Mouse (Mus musculus) retina, adult 2 months (tissue): ENCODE measurements at regions not wholly inside any gene's neighbourhood (a gene's known extent, or its start where the extent isn't known, plus 50 kb on each side); places are given as distances from the start of the nearest gene placed in this dataset.

Experiments
- DNase-seq: peaks from one replicate; pipeline ENCODE4 v3.0.0-alpha.2; 2012; ENCODE audit warnings: low read depth, low spot score

DNA sequence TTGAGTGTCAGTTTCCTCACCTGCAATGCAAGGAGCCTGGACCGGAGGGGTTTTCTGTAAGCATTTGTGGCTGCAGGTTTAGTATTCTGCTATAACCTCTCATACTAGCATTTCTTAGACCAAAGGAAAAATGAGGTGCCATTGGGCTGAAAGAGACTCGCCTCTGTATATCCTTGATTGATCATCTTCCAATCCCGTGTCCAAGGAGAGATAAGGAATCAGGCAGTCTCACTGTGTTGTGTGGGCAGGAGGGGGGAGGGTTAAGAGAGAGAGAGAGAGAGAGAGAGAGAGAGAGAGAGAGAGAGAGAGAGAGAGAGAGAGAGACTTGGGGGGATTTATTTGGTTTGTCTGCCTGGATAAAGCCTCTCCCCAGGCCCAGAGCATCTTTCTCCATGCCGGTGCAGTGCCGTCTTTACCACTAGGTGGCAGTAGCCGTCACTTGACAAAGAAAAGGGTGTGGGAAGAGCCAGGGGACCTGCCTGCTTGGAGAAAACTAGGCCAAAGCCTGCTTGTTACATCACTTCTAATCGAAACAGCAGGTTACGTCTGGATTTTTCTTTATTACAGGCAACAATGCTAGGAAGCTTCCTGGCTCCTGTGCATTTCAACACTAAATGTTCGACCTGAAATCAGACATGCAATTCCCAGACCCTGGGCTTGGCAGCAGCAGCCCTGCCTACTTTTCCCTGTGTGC is 56.1 kb upstream of the Ces5a start:
- no peak for DNase-seq

DNA sequence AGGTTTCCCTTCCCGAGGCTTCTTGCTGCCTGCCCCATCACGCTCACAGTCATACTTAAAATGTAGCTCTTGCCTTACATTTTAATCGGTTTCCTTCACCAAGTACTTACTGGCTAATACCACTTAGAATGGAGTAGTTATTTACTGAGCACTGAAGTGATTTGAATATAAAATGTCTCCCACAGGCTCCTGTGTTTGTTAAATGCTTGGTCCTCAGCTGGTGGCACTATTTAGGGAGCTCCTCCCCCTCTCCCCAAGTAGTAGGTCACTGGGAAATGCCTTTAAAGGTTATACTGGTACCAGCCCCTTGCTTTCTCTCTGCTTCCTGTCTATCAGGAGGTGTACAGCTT is 56.6 kb upstream of the Ces5a start:
- no peak for DNase-seq

- DNase-seq: no peak
Observed at GRCm38 (mm10) chr8:93598613-93599121, 63.0 kb upstream of the Ces5a start.

GRCm38 (mm10) chr8:93599306-93599705 is 63.7 kb upstream of the Ces5a start:
- DNase-seq: no peak

DNA sequence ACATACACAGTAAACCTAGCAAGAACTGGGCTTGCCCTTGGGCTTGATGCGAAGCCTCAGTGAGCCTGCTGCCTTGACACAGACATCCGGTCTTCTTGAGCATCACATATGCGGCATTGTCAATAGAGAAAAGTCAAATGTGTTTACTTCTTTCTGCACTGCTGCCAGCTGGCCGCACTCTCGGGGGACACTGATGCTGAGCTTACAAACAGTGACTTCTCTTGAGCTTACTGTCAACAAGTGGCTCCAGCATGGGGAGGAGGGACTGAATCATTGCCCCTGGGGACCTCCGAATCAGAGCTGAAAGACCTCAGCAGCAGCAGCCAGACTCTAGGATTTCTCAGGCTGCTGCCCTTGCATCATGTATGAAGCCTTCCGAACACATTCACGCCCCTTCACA is 64.1 kb upstream of the Ces5a start:
- no peak for DNase-seq

GRCm38 (mm10) chr8:93626807-93627526 is 91.3 kb upstream of the Ces5a start:
- DNase-seq: peak; percentile 3

- DNase-seq: no peak
Observed at GRCm38 (mm10) chr8:93627626-93628025, 92.0 kb upstream of the Ces5a start.

DNA sequence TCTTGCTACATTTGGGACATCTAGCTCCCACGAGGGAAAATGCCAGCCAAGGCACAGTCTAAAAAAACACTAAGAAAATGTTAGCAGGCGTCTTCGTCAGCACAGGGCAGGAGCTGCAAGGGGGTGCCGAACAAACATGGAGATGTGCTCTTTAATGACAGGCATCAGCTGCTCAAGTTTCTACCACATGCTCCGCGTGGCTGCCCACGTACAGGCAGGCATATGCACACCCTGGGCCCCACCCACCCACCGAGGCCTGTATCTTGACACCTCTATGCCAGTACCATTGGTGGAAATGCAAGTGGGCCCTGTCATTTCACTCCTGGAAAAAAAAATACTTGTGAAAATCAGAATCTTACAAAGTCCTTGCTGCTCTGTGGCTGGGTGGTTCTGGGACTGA is 97.3 kb upstream of the Ces5a start:
- no peak for DNase-seq

- DNase-seq: no peak
Observed at GRCm38 (mm10) chr8:93642770-93643169, 107.1 kb upstream of the Ces5a start.

DNA sequence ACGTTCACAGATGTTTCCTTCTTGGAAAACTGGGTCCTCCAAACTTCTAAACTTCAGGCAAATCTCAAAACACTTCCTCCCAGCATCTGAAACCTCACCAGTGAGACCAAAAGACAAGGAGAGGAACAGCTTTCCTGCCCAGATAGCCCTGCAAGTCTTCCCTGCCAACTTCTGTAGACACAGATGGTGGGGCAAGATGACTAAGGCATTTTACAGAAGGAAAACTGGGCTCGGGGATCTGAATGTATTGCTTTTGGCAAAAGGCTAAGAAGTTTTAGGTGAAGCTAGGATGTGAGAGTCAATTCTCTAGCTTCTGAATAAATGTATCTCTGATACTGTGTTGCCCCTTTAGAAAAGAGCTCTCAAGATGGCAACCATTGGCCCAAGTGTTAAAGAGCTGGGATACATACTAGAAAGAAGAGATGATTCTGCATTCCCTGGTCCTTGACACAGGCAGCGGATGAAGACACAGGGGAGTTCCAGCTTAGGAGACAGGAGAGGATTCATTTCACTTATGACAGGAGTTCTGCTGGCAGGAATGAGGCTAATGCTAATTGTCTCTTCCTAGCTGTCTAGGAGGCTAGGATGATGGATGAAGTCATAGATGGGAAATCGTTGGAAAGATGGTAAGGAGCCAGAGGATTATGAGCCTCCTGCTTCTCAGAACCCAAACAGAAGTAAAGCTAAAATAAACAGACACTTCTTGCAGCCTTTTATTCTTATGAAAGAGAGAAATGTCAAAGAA is 108.0 kb upstream of the Ces5a start:
- no peak for DNase-seq

DNA sequence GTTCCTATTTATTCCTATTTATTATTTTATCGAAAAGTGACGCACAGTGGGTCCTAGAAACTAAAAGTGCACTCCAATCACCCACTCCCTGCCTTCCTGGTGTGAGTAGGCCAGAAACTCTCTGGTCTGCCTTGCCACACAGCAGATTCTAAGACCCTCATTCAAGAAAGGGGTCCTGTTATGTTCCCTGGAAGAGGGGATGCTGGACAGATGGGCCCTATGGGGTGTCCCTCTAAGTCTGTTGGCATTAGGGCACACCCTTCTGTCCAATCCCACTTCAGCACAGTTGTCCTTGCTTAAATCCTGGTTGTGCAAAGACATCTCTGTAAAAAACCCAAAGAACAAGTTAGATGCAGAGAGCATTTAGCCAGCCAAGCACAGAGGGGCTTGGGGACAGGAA is 117.8 kb upstream of the Ces5a start:
- DNase-seq: no peak

GRCm38 (mm10) chr8:93653913-93654705 is 118.5 kb upstream of the Ces5a start:
- no peak for DNase-seq

DNA sequence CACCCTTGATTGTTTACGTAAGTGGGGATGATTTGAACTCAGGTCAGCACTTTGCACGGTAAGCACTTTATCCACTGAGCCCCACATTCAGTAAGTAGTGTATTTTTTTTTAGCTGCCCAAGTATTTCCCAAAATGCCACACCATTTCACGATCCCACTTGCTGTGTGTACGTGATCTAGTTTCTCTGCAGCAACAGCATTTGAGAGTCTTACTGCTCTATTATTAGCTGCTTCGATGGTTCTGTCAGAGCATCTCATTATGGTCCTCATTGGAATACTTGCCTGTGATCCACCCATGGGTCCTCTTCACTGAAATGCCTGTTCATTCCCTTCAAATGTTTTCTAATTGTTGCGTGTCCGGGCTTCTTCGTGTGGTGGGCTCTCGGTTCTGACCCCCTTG is 120.1 kb upstream of the Ces5a start:
- DNase-seq: no peak

GRCm38 (mm10) chr8:93661739-93662138 is 126.1 kb upstream of the Ces5a start:
- peak; percentile 57 for DNase-seq

GRCm38 (mm10) chr8:93662219-93662618 is 126.6 kb upstream of the Ces5a start:
- DNase-seq: no peak

DNA sequence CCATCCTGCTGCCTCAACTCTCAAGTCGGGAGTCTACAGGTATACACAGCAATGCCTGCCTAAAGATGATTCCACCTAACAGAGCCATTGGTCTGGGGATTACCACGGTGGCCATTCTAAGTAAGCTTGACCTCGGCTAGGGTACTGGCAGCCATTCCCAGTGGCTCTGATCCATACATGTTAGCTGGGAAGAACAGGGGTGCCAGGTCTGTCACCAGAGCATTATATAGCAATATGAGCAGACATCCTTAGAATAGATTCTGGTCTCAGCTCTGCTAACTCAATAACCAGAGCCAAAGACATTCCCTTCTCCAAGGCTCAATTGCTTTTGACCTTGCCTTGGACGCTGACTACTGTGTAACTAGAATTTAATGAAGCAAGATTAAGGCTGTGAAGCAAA is 128.2 kb upstream of the Ces5a start:
- no peak for DNase-seq

DNA sequence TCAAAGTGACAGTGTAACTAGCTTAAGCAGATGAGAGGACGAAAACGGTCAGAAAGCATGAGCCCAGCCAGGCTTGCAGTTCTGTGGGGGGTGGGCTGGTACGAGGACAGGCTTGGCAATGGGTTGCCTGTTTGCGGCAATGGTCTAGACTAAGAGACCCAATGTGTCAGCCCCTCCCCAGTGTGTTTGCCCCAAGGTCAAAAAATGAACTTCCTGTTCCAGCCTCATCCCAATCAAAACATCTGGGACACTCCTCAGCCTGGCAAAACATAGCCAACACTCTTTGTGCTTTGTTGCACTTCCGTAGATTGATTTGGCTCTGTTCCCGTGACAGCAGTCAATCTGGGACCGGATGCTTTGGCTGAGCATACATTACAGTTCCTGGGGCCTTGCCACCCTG is 132.7 kb upstream of the Ces5a start:
- DNase-seq: no peak

DNA sequence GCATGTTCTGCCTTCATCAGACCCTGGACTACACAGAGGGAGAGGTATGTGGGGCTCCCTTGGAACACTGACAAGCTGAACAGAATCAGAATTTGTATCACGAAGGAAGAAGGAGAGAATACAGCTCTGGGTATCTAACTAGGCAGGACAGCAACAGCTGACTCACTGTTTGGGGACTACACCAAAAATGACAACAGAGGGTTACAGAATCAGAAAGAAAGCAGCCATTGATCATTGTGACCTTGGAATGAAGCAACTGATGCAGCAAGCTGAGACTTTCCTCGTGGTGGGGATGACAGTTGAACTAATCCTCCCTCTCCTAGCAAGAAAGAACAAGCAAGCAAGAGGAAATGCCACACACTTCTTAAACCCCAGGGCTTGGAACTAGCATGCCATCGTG is 135.0 kb upstream of the Gnao1 start:
- no peak for DNase-seq

DNA sequence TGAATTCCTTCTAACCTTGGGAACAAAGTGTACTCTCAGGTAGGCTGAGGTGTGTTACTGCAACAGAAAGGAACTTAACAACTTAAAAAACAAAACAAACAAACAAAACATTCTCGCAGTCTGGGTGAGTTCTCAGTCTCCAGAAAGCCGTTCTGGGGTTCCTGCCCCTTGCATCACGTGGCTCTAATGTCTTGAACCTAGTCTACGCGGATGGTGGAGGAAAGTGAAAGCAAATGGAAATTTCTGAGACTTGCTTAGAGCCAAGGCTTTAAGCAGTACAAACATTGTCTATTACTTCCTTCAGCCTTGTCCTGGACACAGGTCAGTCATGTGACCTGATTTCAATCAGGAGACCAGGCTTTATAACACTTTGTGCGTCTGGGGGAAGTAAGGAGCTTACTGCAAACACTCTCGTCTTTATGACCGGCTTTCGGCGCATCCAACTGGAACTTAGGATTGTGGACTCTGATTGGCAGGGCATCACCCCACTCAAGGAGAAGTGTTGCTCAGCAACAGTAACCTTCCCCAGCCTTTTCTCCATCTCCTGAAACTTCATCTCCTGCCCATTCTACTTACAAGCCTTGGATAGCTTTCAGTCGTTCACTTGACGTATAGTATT is 125.9 kb upstream of the Gnao1 start:
- no peak for DNase-seq

DNA sequence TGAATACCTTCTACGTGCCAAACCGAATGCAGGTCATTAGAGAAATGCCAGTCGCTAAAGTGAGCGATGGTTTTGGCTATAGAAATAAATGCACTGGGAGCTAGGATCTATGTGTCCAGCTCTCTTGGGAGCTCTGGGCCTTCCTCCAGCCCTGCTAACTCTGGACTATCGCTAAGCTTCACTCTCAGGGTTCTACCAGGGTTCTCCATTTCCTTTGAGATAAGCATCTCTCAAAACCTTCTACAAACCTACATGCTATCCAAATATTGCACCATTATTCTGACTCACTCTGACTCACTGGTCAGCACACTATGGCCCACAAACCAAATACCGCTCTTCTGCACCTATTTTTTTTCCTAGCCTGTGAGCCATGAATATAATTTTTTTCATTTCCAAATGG is 125.4 kb upstream of the Gnao1 start:
- no peak for DNase-seq

DNA sequence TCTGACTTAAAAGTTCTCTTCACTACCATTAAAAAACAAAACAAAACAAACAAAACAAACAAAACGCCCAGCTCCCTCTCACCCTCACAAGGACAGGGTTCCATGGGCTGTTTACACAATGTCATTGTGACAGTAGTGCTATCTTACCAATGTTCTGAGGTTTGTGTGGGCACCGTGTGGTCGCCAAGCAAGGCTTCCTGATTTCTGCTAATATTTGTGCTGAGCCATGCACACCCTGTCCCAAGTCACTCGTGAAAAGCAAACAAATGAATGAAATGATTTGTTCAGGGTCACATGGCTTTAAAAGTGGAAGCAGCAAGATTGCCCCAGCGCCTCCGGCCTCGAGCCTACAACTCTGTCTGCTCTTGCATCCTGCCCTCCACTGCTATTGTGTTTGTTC is 120.9 kb upstream of the Gnao1 start:
- DNase-seq: no peak
